Mouse (Mus musculus) limb, embryonic 12.5 days (tissue): Measurements from ENCODE around the gene Dnmbp. TPM values are rescaled to one million over a fixed set of nuclear protein-coding genes. Genes with fewer than 3 reads are reported as not detected.
A peak's percentile ranks its signal among the peaks of the same experiment; 100 is the strongest.

Source experiments
- ATAC-seq: fragments of 200-750 bp; cut with Nextera tagmentation; 2 replicates; pipeline ENCODE4 v1.8.0; 2017; ENCODE audit warnings: low read depth, moderate TSS enrichment; ENCODE audit not compliant: insufficient number of reproducible peaks, insufficient read depth, low FRiP score, low TSS enrichment
- H3K27ac ChIP-seq: fragments of 300-500 bp; sonication (generic); 2 replicates; pipeline ENCODE4 v1.5.1; 2016; ENCODE audit warnings: mild to moderate bottlenecking, moderate library complexity
- H3K27me3 ChIP-seq: fragments of 300-500 bp; sonication (generic); 2 replicates; pipeline ENCODE4 v1.6.1; 2016; ENCODE audit warnings: mild to moderate bottlenecking, moderate library complexity
- H3K36me3 ChIP-seq: fragments of 300-500 bp; sonication (generic); 2 replicates; pipeline ENCODE4 v1.6.1; 2016; ENCODE audit warnings: mild to moderate bottlenecking, moderate library complexity
- H3K4me1 ChIP-seq: fragments of 300-500 bp; sonication (generic); replicated peaks from 2 replicates; pipeline ENCODE4 v1.6.1; 2016
- H3K4me2 ChIP-seq: fragments of 300-500 bp; sonication (generic); 2 replicates; pipeline ENCODE4 v1.6.1; 2016; ENCODE audit warnings: mild to moderate bottlenecking, moderate library complexity
- H3K4me3 ChIP-seq: fragments of 300-500 bp; sonication (generic); replicated peaks from 2 replicates; pipeline ENCODE4 v1.5.1; 2016; ENCODE audit warnings: mild to moderate bottlenecking
- H3K9ac ChIP-seq: fragments of 300-500 bp; sonication (generic); replicated peaks from 2 replicates; pipeline ENCODE4 v1.6.1; 2016; ENCODE audit warnings: mild to moderate bottlenecking, moderate library complexity
- H3K9me3 ChIP-seq: fragments of 300-500 bp; sonication (generic); 2 replicates; pipeline ENCODE4 v1.6.1; 2016; ENCODE audit warnings: mild to moderate bottlenecking, moderate library complexity
- WGBS: fragments of 180-500 bp; shearing (Covaris S2); methylation state at CpG from one replicate; pipeline ENCODE4 v1.1.7; 2016; 5-methylcytosine and 5-hydroxymethylcytosine counted together
- polyA plus RNA-seq: library from polyadenylated mRNA; unstranded; fragments of >200 nt; fragmentation: Nextera tagmentation; extraction: Ambion mirVana; gene quantifications from 2 replicates; pipeline ENCODE4 v1.2.1, GENCODE M21; 2016

Gene Dnmbp
- 28.7 and 29.3 TPM in 2 replicates for polyA plus RNA-seq

- ATAC-seq = peak; percentile 66
- Histone ChIP-seq H3K27me3 (no peaks in the 10 kb centered on the region), H3K4me3 (peak within 1 kb of the TSS; percentile 76), H3K4me1 (peaks cover 16% of the 10 kb centered on the region), H3K36me3 (no peaks in the 10 kb centered on the region), H3K9ac (peak within 1 kb of the TSS; percentile 80), H3K4me2 (peak within 1 kb of the TSS; percentile 74), H3K9me3 (no peaks in the 10 kb centered on the region), H3K27ac (peak within 1 kb of the TSS; percentile 62)
- 3% methylated on average over 89 of the region's 94 CpGs for WGBS
Measured at GRCm38 (mm10) chr19:43939769-43940689, at the start of gene Dnmbp. Gene Dnmbp, minus strand, starts transcription at chr19:43940191.

DNA sequence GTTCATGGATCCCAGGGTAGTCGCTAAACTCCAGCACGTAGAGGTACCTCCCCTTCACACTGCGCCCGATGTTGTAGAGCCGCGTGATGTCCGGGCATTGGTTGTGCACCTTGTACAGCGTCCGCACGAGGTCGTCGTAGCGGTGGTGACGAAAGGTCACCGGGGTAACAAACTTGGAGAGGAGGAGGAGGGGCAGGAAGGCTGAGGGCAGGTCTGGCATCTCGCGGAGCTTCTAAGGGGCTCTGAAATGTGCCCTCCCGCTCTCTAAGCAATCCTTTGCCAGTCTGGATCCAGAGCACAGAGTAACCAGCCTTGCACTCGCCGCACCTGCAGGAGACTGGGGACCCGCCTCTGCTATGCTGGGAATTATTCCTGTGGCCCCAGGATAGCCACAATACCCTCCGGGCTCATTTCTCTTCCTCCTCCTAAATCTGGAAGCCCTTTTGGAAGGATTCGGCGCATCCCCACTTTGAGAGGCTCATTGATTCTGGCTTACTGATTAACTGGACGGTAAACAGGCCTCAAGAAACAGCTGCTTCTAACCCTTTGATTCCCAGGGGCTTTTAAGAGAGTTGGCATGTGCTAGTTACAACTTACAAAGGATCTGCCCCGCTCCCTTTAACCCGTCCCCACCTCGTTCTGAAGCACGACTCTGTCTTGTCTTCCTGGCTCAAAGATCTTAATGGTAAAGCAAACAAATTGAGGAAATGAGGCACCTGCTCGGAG lies 46.2 kb upstream of the Dnmbp start, which contains the start of gene Cpn1:
Gene Cpn1 (minus strand): TSS at position 488 of the 726 bp plus-strand sequence.
- Histone ChIP-seq H3K27me3 (peaks cover 23% of the 10 kb centered on the region), H3K9me3 (no peaks in the 10 kb centered on the region), H3K4me3 (peak within 1 kb of the TSS; percentile 16), H3K27ac (no peak within 1 kb of the TSS), H3K36me3 (no peaks in the 10 kb centered on the region), H3K9ac (no peak within 1 kb of the TSS), H3K4me1 (0 out of 2 replicates have a peak, but pooled peaks cover 9% of the 10 kb centered on the region), H3K4me2 (peak within 1 kb of the TSS; percentile 42)
- WGBS = 20% methylated on average over 30 of the region's 30 CpGs
- no peak for ATAC-seq

DNA sequence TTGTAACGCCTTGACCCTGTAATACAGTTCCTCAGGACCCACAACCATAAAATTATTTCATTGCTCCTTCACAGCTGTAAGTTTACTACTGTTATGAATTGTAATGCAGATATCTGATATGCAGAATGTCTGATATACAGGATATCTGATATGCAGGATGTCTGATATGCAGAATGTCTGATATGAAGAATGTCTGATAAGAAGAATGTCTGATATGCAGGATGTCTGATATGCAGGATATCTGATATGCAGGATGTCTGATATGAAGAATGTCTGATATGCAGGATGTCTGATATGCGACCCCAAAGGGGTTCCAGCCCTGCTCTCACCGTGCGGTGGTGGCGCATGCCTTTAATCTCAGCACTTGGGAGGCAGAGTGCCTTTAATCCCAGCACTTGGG lies 42.0 kb upstream of the Dnmbp start:
- Histone ChIP-seq H3K9ac (no peak overlapping the region), H3K4me1 (0 out of 2 replicates have a peak, but pooled peaks cover 9% of the 10 kb centered on the region), H3K27ac (no peak overlapping the region), H3K36me3 (no peaks in the 10 kb centered on the region), H3K4me3 (no peak overlapping the region), H3K27me3 (peaks cover 20% of the 10 kb centered on the region), H3K9me3 (no peaks in the 10 kb centered on the region), H3K4me2 (no peak overlapping the region)
- 87% methylated on average over 5 of the region's 5 CpGs for WGBS
- ATAC-seq = no peak

- WGBS = 94% methylated on average over 17 of the region's 17 CpGs
Measured at GRCm38 (mm10) chr19:43980711-43981110, 40.7 kb upstream of the Dnmbp start.

GRCm38 (mm10) chr19:43977799-43978198 lies 37.8 kb upstream of the Dnmbp start:
- no peak overlapping the region for H3K9ac ChIP-seq
- no peak overlapping the region for H3K27ac ChIP-seq
- no peaks in the 10 kb centered on the region for H3K9me3 ChIP-seq
- H3K27me3 ChIP-seq = no peaks in the 10 kb centered on the region
- no peak overlapping the region for H3K4me2 ChIP-seq
- WGBS = 82% methylated on average over 3 of the region's 3 CpGs
- no peaks in the 10 kb centered on the region for H3K36me3 ChIP-seq
- H3K4me3 ChIP-seq = no peak overlapping the region
- H3K4me1 ChIP-seq = no peaks in the 10 kb centered on the region
- no peak for ATAC-seq

More at GRCm38 (mm10) chr19:43980711-43981110, 40.7 kb upstream of the Dnmbp start:
- Histone ChIP-seq H3K27ac (no peak overlapping the region), H3K9ac (no peak overlapping the region), H3K9me3 (no peaks in the 10 kb centered on the region), H3K4me1 (no peaks in the 10 kb centered on the region), H3K36me3 (no peaks in the 10 kb centered on the region), H3K27me3 (peaks cover 7% of the 10 kb centered on the region; the same call in 1 of the 2 replicates), H3K4me3 (no peak overlapping the region), H3K4me2 (no peak overlapping the region)
- ATAC-seq = no peak

DNA sequence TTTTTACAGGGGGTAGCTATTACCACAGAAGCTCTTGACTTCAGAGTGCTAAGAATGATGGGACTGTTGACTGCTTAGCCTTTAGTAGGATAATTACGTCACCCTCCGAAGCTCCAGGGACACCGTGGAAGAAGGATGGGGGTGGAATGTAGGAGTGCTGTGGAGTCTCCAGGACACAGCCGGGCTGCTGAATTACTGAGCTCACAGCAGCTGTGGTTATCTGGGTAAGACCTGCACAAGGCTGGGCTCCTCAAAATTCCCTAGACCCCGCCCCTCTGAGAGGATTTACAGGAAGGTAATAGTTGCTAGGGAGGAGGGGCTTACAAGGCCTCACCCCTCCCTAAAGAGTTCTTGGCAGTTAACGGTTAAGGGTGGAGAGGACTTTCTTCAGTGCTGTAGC lies 36.7 kb upstream of the Dnmbp start:
- Histone ChIP-seq H3K9me3 (no peaks in the 10 kb centered on the region), H3K27me3 (no peaks in the 10 kb centered on the region), H3K36me3 (no peaks in the 10 kb centered on the region), H3K4me2 (no peak overlapping the region), H3K27ac (no peak overlapping the region), H3K4me3 (no peak overlapping the region), H3K4me1 (no peaks in the 10 kb centered on the region), H3K9ac (no peak overlapping the region)
- no peak for ATAC-seq
- WGBS = 53% methylated on average over 6 of the region's 6 CpGs

DNA sequence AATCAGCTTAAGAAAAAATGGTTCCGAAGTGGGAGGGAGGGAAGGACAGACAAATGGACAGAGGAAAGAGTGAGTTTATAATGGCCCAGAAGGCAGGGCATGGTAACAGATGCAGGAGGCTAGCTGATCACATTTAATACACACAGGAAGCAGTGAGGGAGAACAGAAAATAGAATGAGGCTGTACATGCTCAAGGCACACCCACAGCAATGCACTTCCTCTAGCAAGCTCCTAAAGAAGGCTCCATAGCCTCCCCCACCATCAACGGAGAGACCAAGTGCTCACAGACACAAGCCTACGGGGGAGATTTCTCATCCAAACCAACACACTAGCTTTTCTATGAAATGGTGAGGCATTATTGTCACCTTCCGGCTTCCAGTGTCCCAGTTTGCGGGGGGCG lies 34.2 kb upstream of the Dnmbp start:
- Histone ChIP-seq H3K9me3 (no peaks in the 10 kb centered on the region), H3K9ac (no peak overlapping the region), H3K27ac (no peak overlapping the region), H3K4me1 (no peaks in the 10 kb centered on the region), H3K4me2 (no peak overlapping the region), H3K36me3 (no peaks in the 10 kb centered on the region), H3K27me3 (no peaks in the 10 kb centered on the region), H3K4me3 (no peak overlapping the region)
- no peak for ATAC-seq
- WGBS = 91% methylated on average over 6 of the region's 6 CpGs

GRCm38 (mm10) chr19:43973711-43974110 lies 33.7 kb upstream of the Dnmbp start:
- Histone ChIP-seq H3K9ac (no peak overlapping the region), H3K36me3 (no peaks in the 10 kb centered on the region), H3K4me2 (no peak overlapping the region), H3K27ac (no peak overlapping the region), H3K4me1 (no peaks in the 10 kb centered on the region), H3K9me3 (no peaks in the 10 kb centered on the region), H3K4me3 (no peak overlapping the region), H3K27me3 (no peaks in the 10 kb centered on the region)
- 83% methylated on average over 9 of the region's 9 CpGs for WGBS
- no peak for ATAC-seq

DNA sequence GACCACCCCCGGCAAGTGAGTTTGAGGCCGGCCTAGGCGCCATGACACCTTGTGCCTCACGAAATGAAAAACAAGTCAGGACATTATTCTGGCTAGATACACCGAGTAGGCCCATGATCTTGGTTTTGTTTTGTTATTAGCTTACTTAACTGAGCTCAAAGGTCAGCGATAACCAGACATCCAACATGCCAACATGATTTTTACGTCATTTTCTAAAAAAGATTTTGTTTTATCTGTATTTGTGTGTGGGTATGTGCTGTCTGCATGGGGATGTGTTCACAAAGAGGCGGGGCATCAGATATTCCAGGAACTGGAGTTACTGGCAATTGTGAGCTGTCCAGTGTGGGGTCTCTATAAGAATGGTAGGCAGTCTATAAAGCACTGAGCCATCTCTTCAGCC lies 32.1 kb upstream of the Dnmbp start:
- Histone ChIP-seq H3K4me2 (no peak overlapping the region), H3K4me1 (no peaks in the 10 kb centered on the region), H3K9me3 (no peaks in the 10 kb centered on the region), H3K9ac (no peak overlapping the region), H3K36me3 (no peaks in the 10 kb centered on the region), H3K27ac (no peak overlapping the region), H3K4me3 (no peak overlapping the region), H3K27me3 (no peaks in the 10 kb centered on the region)
- 91% methylated on average over 8 of the region's 8 CpGs for WGBS
- ATAC-seq = no peak

DNA sequence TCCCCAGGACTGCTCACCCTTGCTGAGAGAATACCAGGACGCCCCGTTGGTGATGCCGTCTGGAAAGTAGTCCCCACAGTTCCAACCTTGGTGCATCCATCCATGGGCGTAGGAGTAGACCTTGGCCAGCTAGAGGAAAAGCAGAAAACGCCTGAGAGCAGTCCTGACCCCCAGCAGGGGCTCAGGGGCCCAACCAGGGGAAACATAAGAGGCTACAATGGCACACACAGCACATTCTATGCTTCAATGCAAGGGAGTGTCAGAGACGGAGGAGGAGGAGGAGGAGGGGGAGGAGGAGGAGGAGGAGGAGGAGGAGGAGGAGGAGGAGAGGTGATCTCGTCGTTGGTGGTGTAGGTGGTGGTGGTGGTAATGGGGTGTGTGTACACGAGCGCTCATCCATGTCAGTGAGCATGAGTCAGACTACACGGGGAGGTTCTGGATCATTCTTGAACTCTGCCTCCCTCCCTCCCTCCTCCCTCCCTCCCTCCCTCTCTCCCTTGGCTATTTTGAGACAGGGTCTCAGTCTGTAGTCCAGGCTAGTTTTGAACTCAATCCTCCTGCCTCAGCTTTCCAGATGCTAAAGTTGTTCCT lies 28.5 kb upstream of the Dnmbp start:
- no peak overlapping the region for H3K9ac ChIP-seq
- no peak overlapping the region for H3K27ac ChIP-seq
- no peaks in the 10 kb centered on the region for H3K4me1 ChIP-seq
- WGBS = 55% methylated on average over 10 of the region's 11 CpGs
- H3K9me3 ChIP-seq = no peaks in the 10 kb centered on the region
- H3K27me3 ChIP-seq = no peaks in the 10 kb centered on the region
- no peak overlapping the region for H3K4me3 ChIP-seq
- no peaks in the 10 kb centered on the region for H3K36me3 ChIP-seq
- H3K4me2 ChIP-seq = no peak overlapping the region
- no peak for ATAC-seq

DNA sequence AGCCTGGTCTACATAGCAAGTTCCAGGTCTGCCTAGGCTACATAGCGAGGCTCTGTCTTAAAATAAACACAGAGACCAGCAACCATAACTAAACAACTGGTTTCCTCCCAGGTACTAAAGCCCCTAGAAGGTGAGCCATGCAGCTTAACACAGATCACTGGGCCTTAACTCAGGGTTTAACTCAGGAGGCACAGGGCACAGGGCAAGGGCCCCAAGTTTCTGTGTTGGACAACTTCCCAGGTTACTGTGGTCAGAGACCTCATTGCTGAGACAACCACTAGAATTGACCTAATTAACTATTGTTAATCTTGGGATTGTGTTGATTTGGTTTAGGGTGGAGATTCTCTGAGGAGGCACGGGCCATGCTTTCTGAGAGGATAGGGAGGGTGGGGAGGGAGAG lies 26.5 kb upstream of the Dnmbp start:
- no peaks in the 10 kb centered on the region for H3K9me3 ChIP-seq
- no peaks in the 10 kb centered on the region for H3K4me1 ChIP-seq
- H3K27me3 ChIP-seq = no peaks in the 10 kb centered on the region
- no peak for ATAC-seq
- H3K36me3 ChIP-seq = no peaks in the 10 kb centered on the region
- no peak overlapping the region for H3K9ac ChIP-seq
- H3K4me3 ChIP-seq = no peak overlapping the region
- 83% methylated on average over 2 of the region's 2 CpGs for WGBS
- no peak overlapping the region for H3K27ac ChIP-seq
- no peak overlapping the region for H3K4me2 ChIP-seq
